In the genomic region with DNA sequence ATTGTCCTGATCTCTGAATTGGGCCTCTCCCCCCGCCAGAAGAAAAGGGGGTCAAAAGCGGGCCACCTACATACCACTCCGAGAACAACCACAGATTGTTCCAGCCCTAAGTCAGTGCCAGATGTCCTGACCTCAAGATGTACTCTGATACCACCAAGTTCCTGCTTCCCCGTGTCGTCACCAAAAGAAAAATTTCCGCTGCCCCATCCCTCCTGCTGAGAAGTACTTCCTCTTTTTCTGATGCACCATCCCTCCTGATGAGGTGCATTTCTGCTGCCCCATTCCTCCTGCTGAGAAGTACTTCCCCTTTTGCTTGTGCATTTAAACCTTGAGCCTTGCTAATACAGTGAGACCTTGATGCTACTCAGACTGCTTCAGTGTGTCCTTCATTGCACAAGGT, we compare ENCODE assay signal across 5 mouse cellular contexts.
DNase-seq lines count a peak whose midpoint lies in the region.
"Not testable (repeated sequence)": the region's sequence is repeated elsewhere in the genome, so short reads cannot be mapped to it uniquely, and the experiment has no call there.

No protein-coding gene starts in this region.

- H3K27me3 ChIP-seq in splenic B cell, adult 2 months (ENCODE audit: control insufficient read depth, insufficient read depth, low read length, poor library complexity, severe bottlenecking): not testable (repeated sequence)

- not testable (repeated sequence) for H3K36me3 ChIP-seq in splenic B cell, adult 2 months (ENCODE audit: control insufficient read depth, insufficient read depth, low read length, poor library complexity, severe bottlenecking)

- peak; percentile 18 for DNase-seq in 416B (ENCODE audit: low read depth)
- peak; percentile 70 for DNase-seq in A20 (ENCODE audit: low read depth, low spot score)
- peak; percentile 45 to 52 for DNase-seq in B cell, adult 2 months
- peak; percentile 68 for DNase-seq in R1 (ENCODE audit: low read depth, low spot score)
- DNase-seq in splenic B cell, adult 2 months (ENCODE audit: low read depth, low spot score): peak; percentile 53

Comparison
In these comparisons a context has a peak if more than half of its experiments do, and no peak if none do; other contexts are left out.
1. Peak in every context shown above with its lines: DNase-seq.
2. DNase-seq: peak in every context shown above with its lines; median percentile 70 in A20; 68 in R1; 53 in splenic B cell, adult 2 months; 48 in B cell, adult 2 months; 18 in 416B.